Mouse (Mus musculus) C2C12 (cell line): ENCODE data around the gene Dnajc5.

ENCODE experiments used
- CTCF ChIP-seq: IDR thresholded peaks from one replicate; pipeline ENCODE4 v1.5.1; 2011; ENCODE audit not compliant: control insufficient read depth, insufficient read depth, insufficient read length
- FOSL1 ChIP-seq: IDR thresholded peaks from one replicate; pipeline ENCODE4 v1.8.0; 2011; ENCODE audit warnings: mild to moderate bottlenecking, low read length; ENCODE audit not compliant: poor library complexity, insufficient read depth, severe bottlenecking
- MAX ChIP-seq: IDR thresholded peaks from one replicate; pipeline ENCODE4 v1.6.1; 2011; ENCODE audit warnings: mild to moderate bottlenecking, control low read depth
- MYOD1 ChIP-seq: IDR thresholded peaks from one replicate; pipeline ENCODE4 v1.6.1; 2011; ENCODE audit warnings: low read depth; ENCODE audit not compliant: control insufficient read depth, insufficient read length
- MYOG ChIP-seq: IDR thresholded peaks from one replicate; pipeline ENCODE4 v1.6.1; 2011; ENCODE audit not compliant: control insufficient read depth, insufficient read length; ENCODE audit errors: extremely low read depth
- USF1 ChIP-seq: IDR thresholded peaks from one replicate; pipeline ENCODE4 v1.6.1; 2011; ENCODE audit warnings: low read depth, mild to moderate bottlenecking, control low read depth, moderate library complexity

DNA sequence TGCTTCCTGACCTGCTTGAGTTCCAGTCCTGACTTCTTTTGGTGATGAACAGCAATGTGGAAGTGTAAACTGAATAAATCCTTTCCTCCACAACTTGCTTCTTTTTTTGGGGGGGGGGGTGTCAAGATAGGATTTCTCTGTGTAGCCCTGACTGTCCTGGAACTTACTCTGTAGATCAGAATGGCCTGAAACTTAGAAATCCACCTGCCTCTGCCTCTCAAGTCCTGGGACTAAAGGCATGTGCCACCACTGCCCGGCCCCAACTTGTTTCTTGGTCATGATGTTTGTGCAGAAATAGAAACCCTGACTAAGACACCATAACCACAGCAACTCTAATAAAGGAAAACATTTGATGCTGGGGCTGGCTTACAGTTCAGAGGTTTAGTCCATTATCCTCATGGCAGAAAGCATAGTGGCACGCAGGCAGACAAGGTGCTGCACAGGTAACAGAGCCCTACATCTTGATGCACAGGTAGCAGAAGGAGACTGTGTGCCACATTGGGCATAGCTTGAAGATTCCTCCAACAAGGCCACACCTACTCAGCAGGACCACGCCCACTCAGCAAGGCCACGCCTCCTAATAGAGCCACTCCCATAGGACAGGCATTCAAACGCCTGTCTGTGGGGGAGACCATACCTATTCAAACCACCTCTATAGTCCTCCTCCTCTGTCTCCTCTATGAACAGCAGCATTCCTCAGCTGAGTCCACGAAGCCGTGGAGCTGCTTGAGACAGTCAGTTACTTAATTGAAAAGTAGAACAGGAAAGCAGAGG, 28.7 kb upstream of the Dnajc5 start:
- TF ChIP-seq CTCF (no peak), MYOG (no peak), MYOD1 (no peak), MAX (no peak), USF1 (no peak), FOSL1 (no peak)
